Mouse (Mus musculus) stomach, embryonic 16.5 days (tissue): ENCODE measurements around the gene Arhgef3. TPM values are rescaled to one million over a fixed set of nuclear protein-coding genes. Genes with fewer than 3 reads are reported as not detected.

Experiments
- ATAC-seq: fragments of 200-750 bp; cut with Nextera tagmentation; 2 replicates; pipeline ENCODE4 v1.8.0; 2017; ENCODE audit warnings: moderate number of reproducible peaks, moderate TSS enrichment; ENCODE audit not compliant: insufficient read depth, low FRiP score
- H3K27ac ChIP-seq: fragments of 300-500 bp; sonication (generic); 2 replicates; pipeline ENCODE4 v1.5.1; 2014; ENCODE audit warnings: low read length
- H3K27me3 ChIP-seq: fragments of 300-500 bp; sonication (generic); 2 replicates; pipeline ENCODE4 v1.6.1; 2014; ENCODE audit warnings: low read length, control low read depth, mixed read lengths; ENCODE audit not compliant: control insufficient read depth, insufficient read depth
- H3K36me3 ChIP-seq: fragments of 300-500 bp; sonication (generic); 2 replicates; pipeline ENCODE4 v1.6.1; 2014; ENCODE audit warnings: low read length; ENCODE audit not compliant: control insufficient read depth, insufficient read depth
- H3K4me1 ChIP-seq: fragments of 300-500 bp; sonication (generic); 2 replicates; pipeline ENCODE4 v1.6.1; 2014; ENCODE audit warnings: low read length, control low read depth, mixed read lengths; ENCODE audit not compliant: control insufficient read depth, insufficient read depth
- H3K4me2 ChIP-seq: fragments of 300-500 bp; sonication (generic); 2 replicates; pipeline ENCODE4 v1.6.1; 2014; ENCODE audit warnings: low read depth, low read length, mixed read lengths
- H3K4me3 ChIP-seq: fragments of 300-500 bp; sonication (generic); replicated peaks from 2 replicates; pipeline ENCODE4 v1.5.1; 2014; ENCODE audit warnings: mild to moderate bottlenecking, low read length
- H3K9ac ChIP-seq: fragments of 300-500 bp; sonication (generic); 2 replicates; pipeline ENCODE4 v1.6.1; 2014; ENCODE audit warnings: low read length
- H3K9me3 ChIP-seq: fragments of 300-500 bp; sonication (generic); replicated peaks from 2 replicates; pipeline ENCODE4 v1.6.1; 2016; ENCODE audit warnings: low read length, control low read depth; ENCODE audit not compliant: control insufficient read depth
- WGBS: fragments of 180-500 bp; shearing (Covaris S2); extraction: QIAGEN DNeasy Blood & Tissue Kit; methylation state at CpG from one replicate; pipeline ENCODE4 v1.1.7; 2014; 5-methylcytosine and 5-hydroxymethylcytosine counted together
- polyA plus RNA-seq: library from polyadenylated mRNA; unstranded; fragments of >200 nt; fragmentation: Nextera tagmentation; extraction: Ambion mirVana; gene quantifications from 2 replicates; pipeline ENCODE4 v1.2.1, GENCODE M21; 2015

The Arhgef3 gene
- polyA plus RNA-seq, 1 experiment from 2014 or later, result 20.9 TPM

- no peak for ATAC-seq
- H3K36me3 ChIP-seq, result no peaks in the 10 kb centered on the region
- H3K4me3 ChIP-seq, result no peak overlapping the region
- WGBS, result 49% methylated on average over 8 of the region's 8 CpGs
- H3K4me1 ChIP-seq, result peaks cover 51% of the 10 kb centered on the region
- no peaks in the 10 kb centered on the region for H3K9me3 ChIP-seq
- peak overlapping the region; percentile 15 for H3K27ac ChIP-seq
- H3K9ac ChIP-seq, result no peak overlapping the region
- H3K27me3 ChIP-seq, result no peaks in the 10 kb centered on the region
- no peak overlapping the region for H3K4me2 ChIP-seq
Observed at GRCm38 (mm10) chr14:27075909-27076521, 38.7 kb upstream of the Arhgef3 start.

- Histone ChIP-seq H3K4me2 (no peak overlapping the region), H3K36me3 (no peaks in the 10 kb centered on the region), H3K9me3 (no peaks in the 10 kb centered on the region), H3K9ac (no peak overlapping the region), H3K4me3 (no peak overlapping the region), H3K4me1 (peaks cover 46% of the 10 kb centered on the region), H3K27ac (peak overlapping the region; percentile 15), H3K27me3 (no peaks in the 10 kb centered on the region)
- no peak for ATAC-seq
- 54% methylated on average over 2 of the region's 2 CpGs for WGBS
Observed at GRCm38 (mm10) chr14:27076522-27076920, 38.2 kb upstream of the Arhgef3 start.

GRCm38 (mm10) chr14:27081536-27082275 lies 33.0 kb upstream of the Arhgef3 start:
- no peaks in the 10 kb centered on the region for H3K36me3 ChIP-seq
- H3K4me1 ChIP-seq, result peaks cover 3% of the 10 kb centered on the region
- no peaks in the 10 kb centered on the region for H3K9me3 ChIP-seq
- H3K9ac ChIP-seq, result no peak overlapping the region
- WGBS, result 63% methylated on average over 5 of the region's 5 CpGs
- H3K27me3 ChIP-seq, result no peaks in the 10 kb centered on the region
- no peak overlapping the region for H3K4me2 ChIP-seq
- no peak overlapping the region for H3K27ac ChIP-seq
- ATAC-seq, result no peak
- H3K4me3 ChIP-seq, result no peak overlapping the region

- 66% methylated on average over 5 of the region's 5 CpGs for WGBS
- ATAC-seq, result no peak
Observed at GRCm38 (mm10) chr14:27085471-27085870, 29.2 kb upstream of the Arhgef3 start.

GRCm38 (mm10) chr14:27085999-27086398 lies 28.7 kb upstream of the Arhgef3 start:
- no peak overlapping the region for H3K27ac ChIP-seq
- no peak overlapping the region for H3K4me2 ChIP-seq
- WGBS, result 63% methylated on average over 4 of the region's 4 CpGs
- no peak overlapping the region for H3K4me3 ChIP-seq
- peaks cover 5% of the 10 kb centered on the region; the same call in 1 of the 2 replicates for H3K36me3 ChIP-seq
- no peaks in the 10 kb centered on the region for H3K9me3 ChIP-seq
- no peak for ATAC-seq
- no peak overlapping the region for H3K9ac ChIP-seq
- H3K27me3 ChIP-seq, result no peaks in the 10 kb centered on the region
- no peaks in the 10 kb centered on the region for H3K4me1 ChIP-seq

More at GRCm38 (mm10) chr14:27085471-27085870, 29.2 kb upstream of the Arhgef3 start:
- Histone ChIP-seq H3K9me3 (no peaks in the 10 kb centered on the region), H3K4me1 (no peaks in the 10 kb centered on the region), H3K36me3 (peaks cover 5% of the 10 kb centered on the region; the same call in 1 of the 2 replicates), H3K27me3 (no peaks in the 10 kb centered on the region), H3K4me2 (no peak overlapping the region), H3K9ac (no peak overlapping the region), H3K4me3 (no peak overlapping the region), H3K27ac (no peak overlapping the region)

- H3K9ac ChIP-seq, result no peak overlapping the region
- WGBS, result 80% methylated on average over 5 of the region's 5 CpGs
- no peak overlapping the region for H3K27ac ChIP-seq
- H3K9me3 ChIP-seq, result no peaks in the 10 kb centered on the region
- H3K4me3 ChIP-seq, result no peak overlapping the region
- H3K4me1 ChIP-seq, result no peaks in the 10 kb centered on the region
- no peaks in the 10 kb centered on the region for H3K36me3 ChIP-seq
- no peak overlapping the region for H3K4me2 ChIP-seq
- ATAC-seq, result no peak
- H3K27me3 ChIP-seq, result no peaks in the 10 kb centered on the region
Observed at GRCm38 (mm10) chr14:27094247-27094646, 20.5 kb upstream of the Arhgef3 start.

- Histone ChIP-seq H3K27ac (no peak overlapping the region), H3K36me3 (peaks cover 4% of the 10 kb centered on the region; the same call in 1 of the 2 replicates), H3K4me2 (no peak overlapping the region), H3K27me3 (no peaks in the 10 kb centered on the region), H3K9ac (peak overlapping the region; percentile 24; the same call in 1 of the 2 replicates), H3K4me1 (no peaks in the 10 kb centered on the region), H3K9me3 (no peaks in the 10 kb centered on the region), H3K4me3 (no peak overlapping the region)
- no peak for ATAC-seq
- WGBS, result 68% methylated on average over 9 of the region's 9 CpGs
Observed at GRCm38 (mm10) chr14:27096133-27096532, 18.6 kb upstream of the Arhgef3 start.

- Histone ChIP-seq H3K27ac (no peak overlapping the region), H3K4me1 (no peaks in the 10 kb centered on the region), H3K4me2 (no peak overlapping the region), H3K4me3 (no peak overlapping the region), H3K9ac (no peak overlapping the region), H3K9me3 (no peaks in the 10 kb centered on the region), H3K36me3 (peaks cover 4% of the 10 kb centered on the region; the same call in 1 of the 2 replicates), H3K27me3 (no peaks in the 10 kb centered on the region)
- WGBS, result 11% methylated on average over 3 of the region's 3 CpGs
- peak; percentile 61; the same call in 1 of the 2 replicates for ATAC-seq
Observed at GRCm38 (mm10) chr14:27096779-27097178, 17.9 kb upstream of the Arhgef3 start.

GRCm38 (mm10) chr14:27101735-27102134 lies 13.0 kb upstream of the Arhgef3 start:
- ATAC-seq, result peak; percentile 30; the same call in 1 of the 2 replicates
- Histone ChIP-seq H3K4me1 (0 out of 2 replicates have a peak, but pooled peaks cover 14% of the 10 kb centered on the region), H3K36me3 (peaks cover 4% of the 10 kb centered on the region; the same call in 1 of the 2 replicates), H3K4me3 (no peak overlapping the region), H3K9ac (no peak overlapping the region), H3K27me3 (no peaks in the 10 kb centered on the region), H3K9me3 (no peaks in the 10 kb centered on the region), H3K4me2 (no peak overlapping the region), H3K27ac (peak overlapping the region; percentile 18; the same call in 1 of the 2 replicates)
- WGBS, result 37% methylated on average over 7 of the region's 7 CpGs
